Mouse (Mus musculus) CH12.LX (cell line): ENCODE measurements around the gene Polr2i. TPM values are rescaled to one million over a fixed set of nuclear protein-coding genes. Genes with fewer than 3 reads are reported as not detected.

Experiments used
- DNase-seq: peaks from one replicate; pipeline ENCODE4 v3.0.0-alpha.2; 2013; ENCODE audit errors: extremely low read depth
- H3K27ac ChIP-seq: 2 replicates; pipeline ENCODE4 v1.5.1; 2012; ENCODE audit warnings: low read depth, mild to moderate bottlenecking, control low read depth, moderate library complexity; ENCODE audit not compliant: insufficient read depth
- H3K27me3 ChIP-seq: replicated peaks from 2 replicates; pipeline ENCODE3; 2012; ENCODE audit warnings: inconsistent platforms
- H3K36me3 ChIP-seq, 2 experiments: replicated peaks in 1 of 2; 2 replicates each; pipeline versions ENCODE3 to v1.6.1; 2012; ENCODE audit warnings: inconsistent platforms in 1 of 2, low read length in 1 of 2, mild to moderate bottlenecking in 1 of 2, mixed read lengths in 1 of 2, moderate library complexity in 1 of 2; ENCODE audit not compliant: control insufficient read depth in 1 of 2, insufficient read depth in 1 of 2
- H3K4me1 ChIP-seq, 2 experiments: 2 replicates each; pipeline ENCODE4 v1.6.1; 2012; ENCODE audit warnings: inconsistent platforms in 1 of 2, moderate library complexity in 1 of 2; ENCODE audit not compliant: insufficient read depth in 2 of 2, control insufficient read depth in 1 of 2
- H3K4me2 ChIP-seq: 2 replicates; pipeline ENCODE4 v1.6.1; 2012; ENCODE audit warnings: low read depth, mild to moderate bottlenecking, control low read depth; ENCODE audit not compliant: poor library complexity, insufficient read depth, severe bottlenecking
- H3K4me3 ChIP-seq, 3 experiments: fragments of 150-350 bp in 1 of 3; sonication (generic) in 1 of 3; replicated peaks in 1 of 3; 2 replicates each; pipeline versions ENCODE3 to v1.5.1; 2011 to 2012; ENCODE audit warnings: low read depth in 2 of 3, low read length in 2 of 3, mild to moderate bottlenecking in 2 of 3, moderate library complexity in 2 of 3, control low read depth in 1 of 3, improper control_type of control experiment in 1 of 3, inconsistent platforms in 1 of 3, mixed read lengths in 1 of 3; ENCODE audit not compliant: poor library complexity in 1 of 3
- H3K79me2 ChIP-seq: replicated peaks from 2 replicates; pipeline ENCODE4 v1.6.1; 2012; ENCODE audit warnings: mild to moderate bottlenecking, moderate library complexity; ENCODE audit not compliant: control insufficient read depth, poor library complexity, insufficient read depth, severe bottlenecking; ENCODE audit errors: extremely low read depth
- H3K9ac ChIP-seq: 2 replicates; pipeline ENCODE4 v1.6.1; 2012; ENCODE audit warnings: low read depth, mild to moderate bottlenecking, control low read depth, moderate library complexity; ENCODE audit not compliant: insufficient read depth
- H3K9me3 ChIP-seq: replicated peaks from 2 replicates; pipeline ENCODE3; 2012; ENCODE audit warnings: low read length, inconsistent platforms, mixed read lengths
- CTCF ChIP-seq, 2 experiments: IDR thresholded peaks in 1 of 2; conservative IDR thresholded peaks in 1 of 2; 2 replicates each; pipeline ENCODE4 v1.5.1; 2011 to 2012; ENCODE audit warnings: low read depth in 2 of 2, low read length in 2 of 2, improper control_type of control experiment in 1 of 2, inconsistent platforms in 1 of 2, mild to moderate bottlenecking in 1 of 2, moderate library complexity in 1 of 2
- E2F4 ChIP-seq: IDR thresholded peaks from 2 replicates; pipeline ENCODE4 v1.6.1; 2011; ENCODE audit warnings: low read depth, low read length, improper control_type of control experiment; ENCODE audit not compliant: insufficient replicate concordance
- ELF1 ChIP-seq: IDR thresholded peaks from 2 replicates; pipeline ENCODE4 v1.6.1; 2014; ENCODE audit warnings: low read depth, mild to moderate bottlenecking, inconsistent platforms, low read length, improper control_type of control experiment
- IRF4 ChIP-seq: IDR thresholded peaks from 2 replicates; pipeline ENCODE4 v1.6.1; 2014; ENCODE audit warnings: low read depth, mild to moderate bottlenecking, inconsistent platforms, low read length, improper control_type of control experiment
- JUN ChIP-seq: IDR thresholded peaks from 2 replicates; pipeline ENCODE4 v1.6.1; 2011; ENCODE audit warnings: low read depth, mild to moderate bottlenecking, low read length, improper control_type of control experiment, moderate library complexity; ENCODE audit not compliant: insufficient read depth
- JUND ChIP-seq: conservative IDR thresholded peaks from 2 replicates; pipeline ENCODE4 v1.6.1; 2011; ENCODE audit warnings: low read depth, low read length, improper control_type of control experiment
- KAT2A ChIP-seq: IDR thresholded peaks from 2 replicates; pipeline ENCODE4 v1.6.1; 2012; ENCODE audit warnings: low read length, improper control_type of control experiment, inconsistent platforms; ENCODE audit not compliant: insufficient replicate concordance
- MAFK ChIP-seq: IDR thresholded peaks from 2 replicates; pipeline ENCODE4 v1.6.1; 2011; ENCODE audit warnings: low read length, improper control_type of control experiment; ENCODE audit not compliant: insufficient replicate concordance
- MAX ChIP-seq: IDR thresholded peaks from 2 replicates; pipeline ENCODE4 v1.6.1; 2011; ENCODE audit warnings: low read length, improper control_type of control experiment
- MAZ ChIP-seq: IDR thresholded peaks from 2 replicates; pipeline ENCODE4 v1.6.1; 2012; ENCODE audit warnings: low read depth, mild to moderate bottlenecking, inconsistent platforms, low read length, improper control_type of control experiment, moderate library complexity
- MYC ChIP-seq: IDR thresholded peaks from 2 replicates; pipeline ENCODE4 v1.6.1; 2011; ENCODE audit warnings: low read depth, mild to moderate bottlenecking, improper control_type of control experiment, low read length
- NELFE ChIP-seq: IDR thresholded peaks from 2 replicates; pipeline ENCODE4 v1.6.1; 2011; ENCODE audit warnings: low read depth, low read length, improper control_type of control experiment
- POLR2A ChIP-seq: IDR thresholded peaks from 2 replicates; pipeline ENCODE4 v1.6.1; 2011; ENCODE audit warnings: low read depth, mild to moderate bottlenecking, improper control_type of control experiment, low read length
- RCOR1 ChIP-seq: conservative IDR thresholded peaks from 2 replicates; pipeline ENCODE4 v1.6.1; 2012; ENCODE audit warnings: low read depth, mild to moderate bottlenecking, inconsistent platforms, low read length, improper control_type of control experiment
- SMC3 ChIP-seq: IDR thresholded peaks from 2 replicates; pipeline ENCODE4 v1.6.1; 2011; ENCODE audit warnings: low read depth, low read length, improper control_type of control experiment
- TCF12 ChIP-seq: IDR thresholded peaks from 2 replicates; pipeline ENCODE4 v1.6.1; 2014; ENCODE audit warnings: low read depth, mild to moderate bottlenecking, inconsistent platforms, low read length, improper control_type of control experiment
- UBTF ChIP-seq: IDR thresholded peaks from 2 replicates; pipeline ENCODE4 v1.6.1; 2012; ENCODE audit warnings: low read depth, mild to moderate bottlenecking, inconsistent platforms, low read length, improper control_type of control experiment, moderate library complexity
- USF2 ChIP-seq: conservative IDR thresholded peaks from 2 replicates; pipeline ENCODE4 v1.6.1; 2011; ENCODE audit warnings: low read depth, low read length, improper control_type of control experiment
- ZC3H11A ChIP-seq: IDR thresholded peaks from 2 replicates; pipeline ENCODE4 v1.6.1; 2012; ENCODE audit warnings: low read depth, mild to moderate bottlenecking, inconsistent platforms, low read length, improper control_type of control experiment
- ZNF384 ChIP-seq: IDR thresholded peaks from 2 replicates; pipeline ENCODE4 v1.6.1; 2012; ENCODE audit warnings: low read depth, low read length, improper control_type of control experiment, inconsistent platforms
- dilution Hi-C: fragments of 300-500 bp; cut with MboI; formaldehyde crosslinking; loops from 2 replicates; pipeline ENCODE4 v1.14.3; 2020; ENCODE audit warnings: low sequenced_read_pairs; ENCODE audit not compliant: extremely low pct_unique_long_range_greater_than_20kb, extremely low pct_ligation_motif_present
- in situ Hi-C: fragments of 300-500 bp; cut with MboI; formaldehyde crosslinking; loops from 3 replicates; pipeline ENCODE4 v1.14.3; 2019; ENCODE audit warnings: low sequenced_read_pairs, low pct_ligation_motif_present, low pct_unique_long_range_greater_than_20kb, mixed read lengths
- polyA plus RNA-seq: library from polyadenylated mRNA; unstranded; fragments of >175 nt; gene quantifications from 2 replicates; pipeline ENCODE4 v1.2.1, GENCODE M21; 2012; ENCODE audit warnings: low read depth; ENCODE audit not compliant: insufficient read length
- total RNA-seq, 2 experiments: library from RNA; depleted of rRNA; stranded (reverse); fragments of 300-350 nt in 1 of 2; fragments of >200 nt in 1 of 2; gene quantifications; 2 replicates each; pipeline ENCODE4 v1.2.3; 2012 to 2014

Polr2i gene
- total and polyA plus RNA-seq, 3 experiments, result 62.9 to 83.6 (median 75.4) TPM

DNA sequence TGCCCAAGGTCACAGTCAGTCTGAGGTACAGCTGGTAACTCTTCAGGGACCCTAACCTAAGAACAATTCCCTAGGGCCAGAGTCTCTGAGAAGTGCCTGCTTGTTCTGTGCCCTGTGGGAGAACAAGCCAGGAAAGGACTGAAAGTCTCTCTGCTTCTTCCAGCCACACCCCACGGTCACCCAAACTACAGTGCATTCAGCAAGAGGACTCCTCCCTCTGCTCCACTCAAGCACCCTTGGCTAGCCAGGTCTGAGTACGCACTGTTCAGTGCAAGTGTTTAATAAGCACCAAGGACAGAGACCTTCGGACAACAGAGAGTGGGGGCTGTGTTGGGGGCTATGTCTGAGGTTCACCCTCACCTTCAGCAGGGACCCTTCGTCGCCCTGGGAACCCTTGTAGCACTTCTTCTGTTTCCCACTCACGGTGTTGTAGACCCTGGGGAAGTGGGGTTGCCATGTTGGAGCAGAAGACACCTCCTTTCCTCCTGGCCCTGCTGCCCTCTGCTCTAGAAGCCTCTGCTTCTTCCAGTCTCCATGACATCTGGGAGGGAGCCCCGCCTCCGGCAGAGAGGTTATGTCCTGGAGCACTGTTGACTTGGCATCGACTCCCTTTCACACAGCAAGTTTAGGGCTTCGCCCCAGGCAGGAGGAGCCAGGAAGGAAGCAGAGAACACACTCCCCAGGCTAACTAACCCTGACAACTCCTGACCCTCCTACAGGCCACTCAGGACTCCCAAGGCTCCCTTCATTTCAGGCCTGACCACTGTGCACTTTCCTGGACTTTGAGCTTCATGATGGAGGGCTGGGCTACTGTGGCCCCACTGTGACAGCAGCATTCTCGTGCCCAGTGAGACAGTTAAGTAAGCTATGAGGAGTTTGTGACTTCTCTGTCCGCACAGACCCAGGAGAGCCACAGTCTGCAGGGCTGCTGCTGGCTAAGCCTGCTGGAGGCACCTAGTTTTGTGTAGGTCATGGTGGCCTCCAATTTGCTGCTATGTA is 20.5 kb downstream of the Polr2i start:
- Histone ChIP-seq H3K9me3 (no peaks in the 10 kb centered on the region), H3K4me2 (no peak overlapping the region), H3K79me2 (no peaks in the 10 kb centered on the region), H3K27me3 (no peaks in the 10 kb centered on the region), H3K4me3 (no peak overlapping the region), H3K36me3 (peaks cover 31 to 92% of the 10 kb centered on the region in 2 experiments), H3K27ac (no peak overlapping the region), H3K9ac (no peak overlapping the region), H3K4me1 (no peaks in the 10 kb centered on the region)
- TF ChIP-seq UBTF (no peak), TCF12 (no peak), CTCF (conservative IDR thresholded peaks at IDR 0.05 in 1 of 2, IDR thresholded peaks at IDR 0.05 in 1 of 2; ENCODE audit: low read depth in 2 of 2, low read length in 2 of 2) (no peak), ZC3H11A (no peak), E2F4 (no peak), MYC (no peak), ELF1 (no peak), MAZ (no peak), JUN (no peak), JUND (no peak), POLR2A (no peak), MAFK (no peak), SMC3 (no peak), KAT2A (no peak)
- in situ Hi-C loops (no loop called here), dilution Hi-C loops (no loop called here)
- DNase-seq, result no peak

DNA sequence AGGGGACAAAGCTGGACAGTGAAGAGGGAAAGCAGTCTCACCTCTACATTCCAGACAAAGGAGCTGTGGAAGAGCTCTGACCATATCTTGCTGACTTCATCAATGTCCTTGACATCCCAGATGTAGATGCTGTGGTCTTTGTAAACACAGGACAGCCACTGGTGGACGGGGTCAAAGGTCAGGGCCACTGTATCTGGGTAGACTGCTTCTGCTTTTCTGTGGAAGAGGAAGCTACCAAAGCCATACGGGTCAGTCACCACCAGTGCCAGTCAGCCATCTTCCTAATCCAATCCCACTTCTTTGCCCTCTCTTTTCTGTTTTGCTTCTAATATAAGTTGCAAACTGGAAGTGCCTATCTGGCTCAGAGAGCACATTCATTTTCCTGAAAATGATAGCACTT is 33.3 kb downstream of the Polr2i start:
- peaks cover 58 to 86% of the 10 kb centered on the region in 2 experiments for H3K36me3 ChIP-seq
- TF ChIP-seq ZNF384 (no peak), JUND (no peak), NELFE (no peak), RCOR1 (no peak), USF2 (no peak), MAX (no peak), IRF4 (no peak), UBTF (no peak)
- no peak for DNase-seq

More for the DNA sequence above, 33.3 kb downstream of the Polr2i start:
- no peak overlapping the region for H3K4me2 ChIP-seq
- no peak overlapping the region for H3K4me3 ChIP-seq
- no peaks in the 10 kb centered on the region for H3K79me2 ChIP-seq
- in situ Hi-C loops, result no loop called here
- H3K27ac ChIP-seq, result no peak overlapping the region
- H3K4me1 ChIP-seq, result peaks cover 0 to 5% of the 10 kb centered on the region in 2 experiments; a peak in 2 of 4 replicates
- no peaks in the 10 kb centered on the region for H3K9me3 ChIP-seq
- dilution Hi-C loops, result no loop called here
- H3K27me3 ChIP-seq, result no peaks in the 10 kb centered on the region
- H3K9ac ChIP-seq, result no peak overlapping the region
